Mouse (Mus musculus) kidney, adult 2 months (tissue): ENCODE measurements around the gene Pde6h. TPM values are rescaled to one million over a fixed set of nuclear protein-coding genes. Genes with fewer than 3 reads are reported as not detected.

ENCODE experiments used
- DNase-seq: peaks from one replicate; pipeline ENCODE4 v3.0.0; 2021
- H3K27ac ChIP-seq: fragments of 200-500 bp; 2 replicates; pipeline ENCODE4 v1.5.1; 2012; ENCODE audit warnings: low read depth, low read length, control low read depth, inconsistent platforms; ENCODE audit not compliant: insufficient read depth
- H3K27me3 ChIP-seq: fragments of 200-500 bp; replicated peaks from 2 replicates; pipeline ENCODE4 v1.6.1; 2012; ENCODE audit warnings: mild to moderate bottlenecking, moderate library complexity, low read length, inconsistent platforms; ENCODE audit not compliant: control insufficient read depth, insufficient read depth
- H3K36me3 ChIP-seq: fragments of 200-500 bp; 2 replicates; pipeline ENCODE4 v1.6.1; 2012; ENCODE audit warnings: mild to moderate bottlenecking, moderate library complexity, low read length, inconsistent platforms; ENCODE audit not compliant: control insufficient read depth, insufficient read depth
- H3K4me1 ChIP-seq: fragments of 200-500 bp; 2 replicates; pipeline ENCODE4 v1.6.1; 2011; ENCODE audit warnings: low read length; ENCODE audit not compliant: control insufficient read depth, insufficient read depth
- H3K4me3 ChIP-seq: fragments of 200-500 bp; 2 replicates; pipeline ENCODE4 v1.5.1; 2011; ENCODE audit warnings: mild to moderate bottlenecking, low read depth, low read length, control low read depth; ENCODE audit not compliant: insufficient read depth
- CTCF ChIP-seq: fragments of 200-500 bp; conservative IDR thresholded peaks from 2 replicates; pipeline ENCODE4 v1.5.1; 2011; ENCODE audit warnings: low read depth, mild to moderate bottlenecking, control low read depth, low read length, moderate library complexity, mixed read lengths; ENCODE audit not compliant: insufficient read depth, insufficient read length
- POLR2A ChIP-seq: fragments of 200-500 bp; IDR thresholded peaks from one replicate; pipeline ENCODE4 v1.6.1; 2011; ENCODE audit warnings: low read depth, low read length, control low read depth
- WGBS: fragments of 180-500 bp; shearing (Covaris S2); methylation state at CpG from one replicate; pipeline ENCODE4 v1.1.7; 2018; 5-methylcytosine and 5-hydroxymethylcytosine counted together
- polyA plus RNA-seq: library from polyadenylated mRNA; depleted of rRNA; stranded (reverse); fragments of >200 nt; gene quantifications from 2 replicates; pipeline ENCODE4 v1.2.3, GENCODE M21; 2012

Gene Pde6h
- polyA plus RNA-seq, 1 experiment: 0.58 TPM

DNA sequence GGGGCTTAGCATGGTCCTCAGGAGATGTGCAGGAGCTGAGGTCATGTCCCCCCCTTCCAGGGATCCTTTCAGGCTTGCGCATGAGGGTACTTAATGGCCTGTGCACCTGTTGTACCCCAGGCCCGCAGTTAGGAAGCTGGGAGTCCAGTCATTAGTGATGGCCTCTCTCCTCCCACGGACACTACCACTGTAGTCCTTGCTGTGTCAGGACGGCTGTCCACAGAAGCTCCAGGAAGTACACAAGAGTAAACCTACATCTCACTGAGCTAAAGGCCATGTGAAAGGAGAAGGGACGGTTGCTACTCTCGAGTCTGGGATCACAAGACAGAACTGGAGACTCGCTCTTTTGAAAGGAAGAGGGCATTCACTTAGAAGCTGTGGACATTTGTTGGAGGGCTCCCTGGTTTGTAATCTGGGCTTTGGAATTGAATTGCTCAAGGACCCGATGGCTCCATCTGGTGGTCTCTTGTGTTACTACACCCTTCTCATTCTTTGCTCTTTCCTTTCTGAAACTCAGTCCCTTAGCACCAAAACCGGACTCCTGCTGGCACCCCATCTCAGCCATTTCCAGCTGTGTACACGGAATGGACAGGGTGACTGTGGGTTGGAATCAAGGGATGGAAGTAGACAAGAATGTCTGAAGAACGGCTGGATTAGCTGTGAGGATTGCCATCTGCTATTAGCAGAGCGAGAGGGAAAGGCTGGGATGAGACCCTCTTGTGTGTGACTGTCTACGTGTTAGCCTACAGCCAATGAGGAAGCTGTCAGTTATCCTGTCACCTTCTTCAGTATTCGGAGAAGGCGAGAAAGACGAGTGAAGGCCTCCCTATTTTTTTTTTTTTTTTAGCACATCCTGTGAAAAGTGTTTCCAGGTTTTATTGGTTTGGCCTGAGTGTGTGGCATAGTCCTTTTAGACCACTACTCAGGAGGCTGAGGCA lies 3.0 kb upstream of the Pde6h start:
- Histone ChIP-seq H3K36me3 (no peaks in the 10 kb centered on the region), H3K4me3 (no peak overlapping the region), H3K4me1 (peaks cover 7% of the 10 kb centered on the region; the same call in 1 of the 2 replicates), H3K27ac (no peak overlapping the region), H3K27me3 (no peaks in the 10 kb centered on the region)
- WGBS: 29% methylated on average over 16 of the region's 16 CpGs
- DNase-seq: peak; percentile 83
- TF ChIP-seq CTCF (peak; percentile 55), POLR2A (no peak)

- no peaks in the 10 kb centered on the region for H3K36me3 ChIP-seq
- H3K27ac ChIP-seq: no peak overlapping the region
- WGBS: 87% methylated on average over 7 of the region's 7 CpGs
- TF ChIP-seq POLR2A: no peak
- TF ChIP-seq CTCF: no peak
- H3K4me3 ChIP-seq: no peak overlapping the region
- H3K4me1 ChIP-seq: peaks cover 1% of the 10 kb centered on the region; the same call in 1 of the 2 replicates
- no peaks in the 10 kb centered on the region for H3K27me3 ChIP-seq
- DNase-seq: no peak
Observed at GRCm38 (mm10) chr6:136921601-136922000, 2.0 kb upstream of the Pde6h start.

- no peak within 1 kb of the TSS for H3K4me3 ChIP-seq
- 73% methylated on average over 5 of the region's 5 CpGs for WGBS
- no peaks in the 10 kb centered on the region; the same call in 1 of the 2 replicates for H3K4me1 ChIP-seq
- no peak for DNase-seq
- no peak within 1 kb of the TSS for H3K27ac ChIP-seq
- no peaks in the 10 kb centered on the region for H3K36me3 ChIP-seq
- H3K27me3 ChIP-seq: no peaks in the 10 kb centered on the region
- no peak for TF ChIP-seq CTCF
- TF ChIP-seq POLR2A: no peak
Observed at GRCm38 (mm10) chr6:136922080-136922479, 1.6 kb upstream of the Pde6h start, which contains the start of gene Erp27. Gene Erp27 (minus strand): TSS chr6:136922180.

DNA sequence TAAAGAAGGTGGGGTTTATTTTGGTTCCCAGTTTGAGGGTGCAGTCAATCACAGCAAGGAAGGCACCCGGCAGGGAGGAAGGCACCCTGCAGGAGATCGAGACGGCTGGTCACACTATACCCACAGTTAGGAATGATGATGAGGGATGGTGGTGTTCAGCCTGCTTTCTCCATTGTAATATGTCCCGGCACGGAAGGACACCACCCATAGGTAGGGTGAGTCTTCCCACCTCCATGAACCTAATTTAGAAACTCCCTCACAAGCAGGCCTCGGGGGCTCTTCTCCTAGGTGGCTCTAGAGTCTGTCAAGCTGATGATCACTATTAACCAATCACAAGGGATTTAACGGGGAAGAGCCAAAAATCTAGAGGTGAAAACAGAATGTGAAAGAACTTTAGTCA lies 761 bp upstream of the Pde6h start:
- TF ChIP-seq POLR2A (no peak), CTCF (no peak)

DNA sequence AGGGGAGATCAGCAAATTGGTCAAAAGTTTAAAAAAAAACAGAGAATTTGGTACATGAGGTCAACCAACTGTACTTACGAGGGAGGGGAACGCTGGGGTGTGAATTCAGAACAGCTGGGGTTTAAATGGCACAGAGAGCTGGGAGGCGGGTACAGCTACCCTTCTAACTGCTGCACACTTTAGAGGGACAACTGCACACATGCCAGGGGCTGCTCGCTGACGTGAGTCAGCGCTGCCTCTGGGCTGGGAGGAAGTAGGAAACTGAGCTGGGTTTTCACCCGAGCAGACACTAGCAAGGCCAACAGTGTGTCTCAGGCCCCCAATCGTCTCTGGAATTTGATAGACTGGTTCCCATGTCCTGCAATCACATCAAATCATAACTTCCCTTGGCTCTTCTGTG lies 1.4 kb downstream of the Pde6h start:
- Histone ChIP-seq H3K27me3 (no peaks in the 10 kb centered on the region), H3K4me1 (no peaks in the 10 kb centered on the region), H3K36me3 (no peaks in the 10 kb centered on the region), H3K27ac (no peak overlapping the region), H3K4me3 (no peak overlapping the region)
- no peak for DNase-seq
- 60% methylated on average over 8 of the region's 8 CpGs for WGBS
- TF ChIP-seq CTCF: no peak
- TF ChIP-seq POLR2A: no peak

More for the DNA sequence above, 761 bp upstream of the Pde6h start:
- Histone ChIP-seq H3K36me3 (no peaks in the 10 kb centered on the region), H3K4me1 (no peaks in the 10 kb centered on the region; the same call in 1 of the 2 replicates), H3K27me3 (no peaks in the 10 kb centered on the region), H3K4me3 (no peak overlapping the region), H3K27ac (no peak overlapping the region)
- WGBS: 91% methylated on average over 7 of the region's 7 CpGs
- DNase-seq: no peak

DNA sequence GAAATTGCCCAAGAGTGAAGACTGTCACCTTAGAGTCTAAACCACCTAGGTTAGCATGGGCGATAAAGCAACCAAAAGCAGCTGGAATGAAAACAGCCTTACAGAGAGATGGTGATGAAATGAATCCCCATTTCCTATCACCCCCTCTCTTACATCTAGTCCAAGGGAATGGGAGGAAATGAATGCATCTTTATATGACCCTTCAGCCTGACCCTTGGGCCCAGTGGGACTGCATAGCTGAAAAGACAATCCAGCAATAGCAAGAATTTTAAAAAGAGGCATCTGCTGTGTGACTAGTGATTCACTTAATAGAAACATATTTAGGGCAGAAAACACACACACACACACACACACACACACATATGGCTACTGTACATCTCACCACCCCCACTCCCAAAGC lies 4.0 kb downstream of the Pde6h start:
- peak; percentile 43 for DNase-seq
- no peak for TF ChIP-seq CTCF
- no peak for TF ChIP-seq POLR2A
- no peak overlapping the region for H3K27ac ChIP-seq
- 92% methylated on average over 1 of the region's 1 CpGs for WGBS
- H3K4me3 ChIP-seq: no peak overlapping the region
- H3K4me1 ChIP-seq: no peaks in the 10 kb centered on the region
- H3K27me3 ChIP-seq: no peaks in the 10 kb centered on the region
- H3K36me3 ChIP-seq: no peaks in the 10 kb centered on the region

- no peak for TF ChIP-seq POLR2A
- no peak for TF ChIP-seq CTCF
- H3K27me3 ChIP-seq: no peaks in the 10 kb centered on the region
- no peaks in the 10 kb centered on the region for H3K4me1 ChIP-seq
- no peaks in the 10 kb centered on the region for H3K36me3 ChIP-seq
- 0 out of 2 replicates have a peak overlapping the region, but pooled peaks have one; percentile 2 for H3K4me3 ChIP-seq
- H3K27ac ChIP-seq: peak overlapping the region; percentile 49
- 24% methylated on average over 12 of the region's 12 CpGs for WGBS
- peak; percentile 76 for DNase-seq
Observed at GRCm38 (mm10) chr6:136930677-136931076, 7.0 kb downstream of the Pde6h start.
